Mouse (Mus musculus) heart, postnatal 4 days (tissue): ENCODE measurements at regions not wholly inside any gene's neighbourhood (a gene's known extent, or its start where the extent isn't known, plus 50 kb on each side); places are given as distances from the start of the nearest gene placed in this dataset.
"Not testable (repeated sequence)": the region's sequence is repeated elsewhere in the genome, so short reads cannot be mapped to it uniquely, and the experiment has no call there.

ENCODE experiments used
- DNase-seq: peaks from one replicate; pipeline ENCODE4 v3.0.0; 2021

DNA sequence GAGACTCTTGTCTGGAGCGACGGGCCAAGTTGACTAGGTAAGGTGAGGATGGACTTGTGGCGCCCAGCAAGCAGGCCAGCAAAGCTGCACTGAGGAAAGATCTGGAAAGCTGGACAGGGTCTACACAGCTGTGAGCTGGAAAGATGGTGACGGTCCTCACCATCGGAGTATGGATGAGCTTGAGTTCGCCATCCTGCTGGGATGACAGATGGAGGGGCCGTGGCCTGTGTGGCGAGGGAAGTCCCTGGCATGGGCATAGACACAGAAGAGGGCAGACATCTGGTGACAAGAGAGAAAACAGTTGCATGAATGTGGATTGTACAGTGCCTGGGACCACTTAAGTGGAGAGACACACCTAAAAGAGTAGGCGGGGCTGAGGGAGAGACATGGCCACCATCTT, 57.6 kb downstream of the Tmem270 start:
- DNase-seq = no peak

DNA sequence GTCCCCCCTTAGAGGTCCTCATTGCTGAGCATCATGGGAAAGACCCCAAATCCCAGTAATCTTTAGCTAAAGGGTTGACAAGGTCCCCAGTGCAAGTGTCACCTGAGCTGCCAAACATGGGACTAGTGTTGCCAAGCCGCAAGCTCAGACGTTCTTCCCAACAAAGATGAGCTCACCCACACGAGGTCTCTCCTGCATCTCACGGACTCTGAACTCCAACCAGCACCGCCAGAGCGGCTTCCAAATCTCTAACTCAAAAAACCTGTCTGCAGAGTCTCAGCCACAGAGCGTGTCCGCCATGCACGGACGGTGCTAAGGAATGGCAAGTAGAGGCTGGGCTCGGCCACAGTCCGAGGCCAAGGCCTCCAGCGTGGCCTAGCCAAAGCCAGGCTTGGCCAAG, 58.0 kb downstream of the Tmem270 start:
- DNase-seq = no peak

GRCm38 (mm10) chr5:134845416-134845815, 61.1 kb downstream of the Tmem270 start:
- no peak for DNase-seq

DNA sequence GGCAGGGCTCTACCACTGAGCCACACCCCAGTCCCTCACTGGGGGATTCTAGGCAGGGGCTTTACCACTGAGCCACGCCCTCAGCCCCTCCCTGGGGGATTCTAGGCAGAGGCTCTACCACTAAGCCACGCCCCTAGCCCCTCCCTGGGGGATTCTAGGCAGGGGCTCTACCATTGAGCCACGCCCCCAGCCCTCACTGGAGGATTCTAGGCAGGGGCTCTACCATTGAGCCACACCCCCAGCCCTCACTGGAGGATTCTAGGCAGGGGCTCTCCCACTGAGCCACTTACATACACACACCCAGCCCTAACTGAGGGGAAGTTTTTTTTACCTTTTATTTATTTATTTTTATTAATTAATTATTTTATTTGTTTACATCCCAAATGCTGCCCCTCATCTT, 62.3 kb downstream of the Tmem270 start:
- DNase-seq = not testable (repeated sequence)

DNA sequence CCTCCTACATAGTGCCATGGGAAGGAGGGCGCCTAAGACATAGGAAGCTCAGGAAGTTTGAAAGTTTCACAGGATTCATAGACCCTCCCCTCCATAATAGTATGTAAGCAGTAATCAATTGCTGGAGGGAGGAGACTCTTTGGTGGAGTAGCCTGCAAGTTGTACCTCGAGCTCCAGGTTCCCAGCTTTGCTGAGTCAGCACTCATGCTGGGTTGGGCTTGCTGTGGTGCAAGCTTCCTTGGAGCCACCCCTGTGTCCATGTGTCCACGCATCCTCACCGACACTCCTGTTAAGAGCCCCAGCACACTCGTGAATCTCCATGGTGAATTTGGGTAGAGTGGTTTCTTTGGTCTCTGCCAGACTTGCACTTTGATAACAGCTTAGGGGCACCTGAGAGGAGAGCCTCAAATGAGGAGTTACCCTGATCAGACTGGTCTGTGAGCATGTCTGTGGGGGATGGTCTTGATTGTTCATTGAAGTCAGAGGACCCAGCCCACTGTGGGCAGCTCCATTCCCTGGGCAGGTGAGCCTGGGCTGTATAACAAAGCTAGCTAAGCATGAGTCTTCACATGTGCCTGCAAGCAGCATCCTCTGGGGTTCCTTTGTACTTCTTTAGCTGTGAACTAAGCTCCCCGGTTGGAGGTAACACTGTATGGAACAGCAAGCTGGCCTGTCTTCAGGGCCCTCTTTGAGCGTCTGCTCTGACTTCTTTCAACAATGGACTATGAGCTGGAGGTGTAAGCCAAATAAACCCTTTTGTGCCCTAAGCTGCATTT, 65.1 kb downstream of the Tmem270 start:
- no peak for DNase-seq

- DNase-seq = no peak
Observed at GRCm38 (mm10) chr5:134836489-134836888, 70.0 kb downstream of the Tmem270 start.

DNA sequence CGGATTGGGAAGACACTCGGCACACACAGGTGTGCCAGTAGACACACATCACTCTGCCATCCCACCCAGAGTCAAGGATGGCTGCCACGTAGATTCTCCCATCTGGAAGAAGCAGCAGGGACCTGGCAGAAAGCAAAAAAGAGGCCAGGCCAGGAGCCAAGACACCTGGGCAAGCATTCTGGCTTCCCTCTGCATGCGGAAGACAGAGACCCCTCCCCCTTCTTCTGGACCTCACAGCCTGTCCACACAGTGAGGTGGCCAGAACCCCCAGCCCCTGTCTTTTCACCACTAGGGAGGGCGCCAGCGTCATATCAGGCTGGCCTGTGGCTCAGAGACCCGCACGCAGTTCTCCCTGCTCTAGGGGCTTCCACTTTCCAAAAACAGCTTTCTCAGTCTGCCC, 73.6 kb downstream of the Tmem270 start:
- DNase-seq = no peak

GRCm38 (mm10) chr5:134817671-134818070, 70.5 kb upstream of the Eln start:
- no peak for DNase-seq

DNA sequence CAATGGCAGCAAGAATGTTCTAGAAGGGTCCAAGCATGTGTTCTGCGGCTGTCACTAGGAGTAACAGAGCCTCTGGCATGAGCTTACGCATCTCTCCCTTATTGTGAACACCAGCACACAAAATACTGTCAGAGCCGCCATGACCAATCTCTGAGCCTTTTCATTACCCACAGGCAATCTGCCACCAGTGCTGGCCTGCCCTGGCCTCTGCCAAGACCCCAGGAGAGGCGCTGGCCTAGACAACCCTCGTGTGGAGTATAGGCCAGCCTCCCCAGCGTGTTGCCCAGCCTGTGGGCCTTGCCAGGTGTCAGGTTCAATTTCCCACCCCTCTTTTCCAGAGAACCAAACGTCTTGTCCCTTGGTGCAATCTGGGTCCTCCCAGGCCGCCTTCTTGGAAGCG, 62.0 kb upstream of the Eln start:
- no peak for DNase-seq

GRCm38 (mm10) chr5:134804291-134805049, 57.3 kb upstream of the Eln start:
- DNase-seq = no peak

DNA sequence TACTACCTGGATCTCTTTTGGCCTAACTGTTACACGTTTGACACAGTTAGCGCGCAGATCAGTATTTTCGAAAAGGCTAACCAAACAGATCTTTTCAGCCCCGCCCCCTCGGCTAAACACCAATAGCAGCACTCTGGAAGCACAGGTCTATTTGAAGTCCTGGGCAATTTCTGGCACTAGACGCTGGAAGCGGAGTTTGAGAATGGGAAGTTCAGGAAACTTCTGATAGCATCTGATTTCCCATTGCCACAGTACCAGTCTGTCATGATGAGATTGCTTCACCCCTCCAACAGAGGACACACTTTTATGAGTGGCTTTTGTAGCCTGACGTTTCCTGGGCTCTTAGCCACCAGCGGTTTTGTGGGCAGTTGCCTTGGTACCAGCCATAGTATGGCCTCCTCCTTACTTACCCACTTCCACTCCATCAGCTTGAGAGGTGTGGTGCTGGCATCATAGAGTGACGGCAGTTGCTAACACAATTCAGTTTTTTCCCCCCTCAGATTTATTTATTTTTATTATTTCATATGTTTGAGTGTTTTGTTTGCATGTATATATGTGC, 55.1 kb upstream of the Eln start:
- DNase-seq = no peak

GRCm38 (mm10) chr5:134800481-134800880, 53.4 kb upstream of the Eln start:
- DNase-seq = no peak

- no peak for DNase-seq
Observed at GRCm38 (mm10) chr5:134799911-134800310, 52.8 kb upstream of the Eln start.

GRCm38 (mm10) chr5:134797688-134798094, 50.6 kb upstream of the Eln start:
- DNase-seq = peak; percentile 56
